Mouse (Mus musculus): ENCODE measurements around the gene Actn3. TPM values are rescaled to one million over a fixed set of nuclear protein-coding genes. Genes with fewer than 3 reads are reported as not detected.
A peak's percentile ranks its signal among the peaks of the same experiment; 100 is the strongest.

Gene Actn3
- polyA plus RNA-seq, 1 experiment from 2014 or later = 2.9 TPM

- Histone ChIP-seq H3K27me3 (ENCODE audit: control insufficient read depth, insufficient read depth, low read length) (no peaks in the 10 kb centered on the region; the same call in 1 of the 2 replicates), H3K9ac (no peak overlapping the region), H3K9me3 (ENCODE audit: control insufficient read depth, low read length) (no peaks in the 10 kb centered on the region), H3K27ac (no peak overlapping the region), H3K4me3 (replicated peaks; ENCODE audit: low read length) (no peak overlapping the region), H3K4me2 (replicated peaks) (no peak overlapping the region), H3K36me3 (replicated peaks; ENCODE audit: control insufficient read depth, insufficient read depth) (no peaks in the 10 kb centered on the region), H3K4me1 (replicated peaks; ENCODE audit: control insufficient read depth, insufficient read depth, low read length) (no peaks in the 10 kb centered on the region)
- DNase-seq (ENCODE audit: low spot score) = no peak
- 45% methylated on average over 7 of the region's 7 CpGs for WGBS
- ATAC-seq (ENCODE audit: low FRiP score) = no peak
Measured at GRCm38 (mm10) chr19:4847490-4847889, 30.2 kb downstream of the Actn3 start.

DNA sequence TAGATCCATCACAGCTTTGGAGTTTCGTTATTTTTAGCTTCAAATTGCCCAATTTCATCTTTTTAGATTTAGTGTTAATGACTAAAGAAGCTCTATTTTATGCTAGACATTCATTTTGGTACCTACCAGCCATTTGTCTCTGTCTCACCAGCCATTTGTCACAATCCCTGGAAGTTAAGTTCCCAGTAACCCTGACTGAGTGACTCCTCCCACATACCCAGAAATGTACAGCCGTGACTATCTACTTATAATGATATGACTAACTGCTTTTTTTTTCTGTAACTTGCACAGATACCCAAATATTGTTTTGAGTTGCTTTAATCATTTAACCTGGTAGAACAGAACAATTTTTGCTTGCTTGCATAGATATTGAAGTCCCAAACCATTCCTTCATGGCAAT lies 31.9 kb downstream of the Actn3 start:
- Histone ChIP-seq H3K9me3 (ENCODE audit: control insufficient read depth, low read length) (no peaks in the 10 kb centered on the region), H3K4me2 (replicated peaks) (no peak overlapping the region), H3K27me3 (ENCODE audit: control insufficient read depth, insufficient read depth, low read length) (peaks cover 11% of the 10 kb centered on the region), H3K9ac (no peak overlapping the region), H3K4me3 (replicated peaks; ENCODE audit: low read length) (no peak overlapping the region), H3K27ac (no peak overlapping the region), H3K4me1 (replicated peaks; ENCODE audit: control insufficient read depth, insufficient read depth, low read length) (no peaks in the 10 kb centered on the region), H3K36me3 (replicated peaks; ENCODE audit: control insufficient read depth, insufficient read depth) (no peaks in the 10 kb centered on the region)
- DNase-seq (ENCODE audit: low spot score) (no peak), ATAC-seq (ENCODE audit: low FRiP score) (no peak)
- WGBS = 76% methylated on average over 2 of the region's 2 CpGs

DNA sequence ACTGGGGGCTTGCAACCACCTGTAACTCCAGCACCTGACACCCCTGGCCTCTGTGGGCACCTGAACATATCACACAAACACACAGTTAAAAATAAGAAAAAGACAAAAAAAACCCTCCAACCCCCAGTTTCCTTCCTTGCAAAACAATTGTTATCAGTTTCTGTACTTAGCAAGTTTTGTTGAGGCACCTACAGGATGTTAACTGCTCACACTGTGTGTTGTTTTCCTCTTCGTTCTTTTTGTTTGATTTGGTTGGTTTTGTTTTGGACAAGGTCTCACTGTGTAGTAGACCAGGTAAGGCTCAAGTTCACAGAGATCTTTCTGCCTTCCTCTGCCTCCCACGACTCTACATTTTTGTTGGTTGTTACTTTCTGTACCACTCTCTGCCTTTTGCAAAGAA lies 35.1 kb downstream of the Actn3 start:
- ATAC-seq (ENCODE audit: low FRiP score) (no peak), DNase-seq (ENCODE audit: low spot score) (no peak)
- Histone ChIP-seq H3K36me3 (replicated peaks; ENCODE audit: control insufficient read depth, insufficient read depth) (no peaks in the 10 kb centered on the region), H3K27ac (no peak overlapping the region), H3K4me1 (replicated peaks; ENCODE audit: control insufficient read depth, insufficient read depth, low read length) (peaks cover 15% of the 10 kb centered on the region), H3K9ac (no peak overlapping the region), H3K9me3 (ENCODE audit: control insufficient read depth, low read length) (no peaks in the 10 kb centered on the region), H3K27me3 (ENCODE audit: control insufficient read depth, insufficient read depth, low read length) (peaks cover 23% of the 10 kb centered on the region), H3K4me2 (replicated peaks) (no peak overlapping the region), H3K4me3 (replicated peaks; ENCODE audit: low read length) (no peak overlapping the region)
- 80% methylated on average over 2 of the region's 2 CpGs for WGBS

GRCm38 (mm10) chr19:4840848-4841247 lies 36.9 kb downstream of the Actn3 start:
- Histone ChIP-seq H3K9me3 (ENCODE audit: control insufficient read depth, low read length) (no peaks in the 10 kb centered on the region), H3K9ac (no peak overlapping the region), H3K4me1 (replicated peaks; ENCODE audit: control insufficient read depth, insufficient read depth, low read length) (peaks cover 15% of the 10 kb centered on the region), H3K27ac (no peak overlapping the region), H3K36me3 (replicated peaks; ENCODE audit: control insufficient read depth, insufficient read depth) (no peaks in the 10 kb centered on the region), H3K27me3 (ENCODE audit: control insufficient read depth, insufficient read depth, low read length) (peaks cover 23% of the 10 kb centered on the region), H3K4me2 (replicated peaks) (no peak overlapping the region), H3K4me3 (replicated peaks; ENCODE audit: low read length) (no peak overlapping the region)
- 86% methylated on average over 9 of the region's 9 CpGs for WGBS
- DNase-seq (ENCODE audit: low spot score) (no peak), ATAC-seq (ENCODE audit: low FRiP score) (no peak)

DNA sequence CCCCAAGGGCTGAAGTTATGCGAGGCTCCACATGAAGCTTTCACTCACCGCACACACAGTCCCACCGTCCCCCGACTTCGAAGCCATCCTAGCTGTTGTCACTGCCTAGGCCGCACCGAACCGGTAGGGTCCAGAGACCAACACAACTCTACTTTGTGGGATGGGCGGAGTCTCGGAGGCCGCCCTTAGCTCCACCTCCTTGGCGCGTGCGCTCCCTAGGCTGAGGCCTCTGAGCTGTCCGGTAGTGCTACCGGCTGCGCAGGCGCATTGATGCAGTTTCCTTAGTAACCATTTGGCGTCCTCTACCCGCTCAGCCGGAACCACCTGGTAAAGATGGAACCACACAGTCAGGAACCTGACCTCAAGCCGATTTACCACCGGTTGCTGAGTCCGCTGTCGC lies 38.6 kb downstream of the Actn3 start, which contains the start of the genes Ccs and Ccdc87:
Gene Ccs (minus strand): TSS at position 184 of the 400 bp plus-strand sequence.
Gene Ccdc87 (plus strand): TSS at position 218 of the 400 bp plus-strand sequence.
- peak within 1 kb of the TSS; percentile 98 for H3K4me2 ChIP-seq (replicated peaks)
- H3K27me3 ChIP-seq (ENCODE audit: control insufficient read depth, insufficient read depth, low read length) = peaks cover 23% of the 10 kb centered on the region
- peak within 1 kb of the TSS; percentile 59 for H3K4me3 ChIP-seq (replicated peaks; ENCODE audit: low read length)
- peaks cover 15% of the 10 kb centered on the region for H3K4me1 ChIP-seq (replicated peaks; ENCODE audit: control insufficient read depth, insufficient read depth, low read length)
- DNase-seq (ENCODE audit: low spot score) (peak; percentile 93), ATAC-seq (ENCODE audit: low FRiP score) (peak; percentile 97)
- WGBS = under 1% methylated on average over 25 of the region's 25 CpGs
- no peaks in the 10 kb centered on the region for H3K36me3 ChIP-seq (replicated peaks; ENCODE audit: control insufficient read depth, insufficient read depth)
- peak within 1 kb of the TSS; percentile 65 for H3K9ac ChIP-seq
- no peaks in the 10 kb centered on the region for H3K9me3 ChIP-seq (ENCODE audit: control insufficient read depth, low read length)
- H3K27ac ChIP-seq = no peak within 1 kb of the TSS

DNA sequence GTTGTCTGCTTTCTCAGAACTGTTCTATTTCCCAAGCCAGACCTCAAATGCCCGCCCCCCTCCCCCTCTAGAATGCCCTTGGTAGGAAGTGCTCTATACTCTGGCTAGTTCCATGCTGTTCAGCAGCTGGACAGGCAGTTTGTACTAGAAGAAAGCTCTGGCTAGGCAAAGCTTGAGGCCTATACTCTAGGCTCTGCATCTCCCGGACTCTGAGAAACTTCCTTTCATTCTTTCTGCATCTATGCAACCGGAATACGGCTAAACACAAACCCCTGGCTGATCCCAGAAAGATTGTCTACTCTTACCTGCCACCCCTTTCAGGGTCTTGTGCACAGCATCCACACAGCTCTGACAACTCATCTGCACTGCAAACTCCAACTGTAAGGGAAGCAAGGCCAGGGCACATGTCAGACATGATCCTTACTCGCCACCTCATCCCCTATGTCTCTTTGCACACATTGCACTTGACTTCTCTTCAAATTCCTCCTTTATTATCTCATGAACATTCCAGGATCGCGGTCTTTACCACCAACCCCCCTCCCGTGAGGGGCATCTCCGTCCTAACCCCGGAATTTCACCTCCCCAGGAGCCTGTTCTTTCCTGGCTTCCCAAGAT lies 39.1 kb downstream of the Actn3 start:
- peaks cover 15% of the 10 kb centered on the region for H3K4me1 ChIP-seq (replicated peaks; ENCODE audit: control insufficient read depth, insufficient read depth, low read length)
- H3K27ac ChIP-seq = no peak overlapping the region
- ATAC-seq (ENCODE audit: low FRiP score) = 0 out of 2 replicates have a peak, but pooled peaks have one; percentile 5
- peak overlapping the region; percentile 59 for H3K4me3 ChIP-seq (replicated peaks; ENCODE audit: low read length)
- H3K9ac ChIP-seq = peak overlapping the region; percentile 65
- no peaks in the 10 kb centered on the region for H3K36me3 ChIP-seq (replicated peaks; ENCODE audit: control insufficient read depth, insufficient read depth)
- no peak for DNase-seq (ENCODE audit: low spot score)
- no peaks in the 10 kb centered on the region for H3K9me3 ChIP-seq (ENCODE audit: control insufficient read depth, low read length)
- H3K4me2 ChIP-seq (replicated peaks) = peak overlapping the region; percentile 98
- 33% methylated on average over 10 of the region's 10 CpGs for WGBS
- peaks cover 23% of the 10 kb centered on the region for H3K27me3 ChIP-seq (ENCODE audit: control insufficient read depth, insufficient read depth, low read length)

- ATAC-seq (ENCODE audit: low FRiP score) = no peak
- 93% methylated on average over 6 of the region's 6 CpGs for WGBS
Measured at GRCm38 (mm10) chr19:4837049-4837448, 40.7 kb downstream of the Actn3 start.

GRCm38 (mm10) chr19:4836096-4836495 lies 41.6 kb downstream of the Actn3 start:
- Histone ChIP-seq H3K9ac (no peak overlapping the region), H3K36me3 (replicated peaks; ENCODE audit: control insufficient read depth, insufficient read depth) (peaks cover 9% of the 10 kb centered on the region), H3K4me2 (replicated peaks) (no peak overlapping the region), H3K27me3 (ENCODE audit: control insufficient read depth, insufficient read depth, low read length) (peaks cover 14% of the 10 kb centered on the region), H3K9me3 (ENCODE audit: control insufficient read depth, low read length) (no peaks in the 10 kb centered on the region), H3K4me1 (replicated peaks; ENCODE audit: control insufficient read depth, insufficient read depth, low read length) (peaks cover 15% of the 10 kb centered on the region), H3K27ac (no peak overlapping the region), H3K4me3 (replicated peaks; ENCODE audit: low read length) (no peak overlapping the region)
- ATAC-seq (ENCODE audit: low FRiP score) (no peak), DNase-seq (ENCODE audit: low spot score) (no peak)
- WGBS = 77% methylated on average over 2 of the region's 2 CpGs

More at GRCm38 (mm10) chr19:4837049-4837448, 40.7 kb downstream of the Actn3 start:
- DNase-seq (ENCODE audit: low spot score) = no peak
- no peak overlapping the region for H3K4me3 ChIP-seq (replicated peaks; ENCODE audit: low read length)
- H3K27me3 ChIP-seq (ENCODE audit: control insufficient read depth, insufficient read depth, low read length) = peaks cover 23% of the 10 kb centered on the region
- peaks cover 15% of the 10 kb centered on the region for H3K4me1 ChIP-seq (replicated peaks; ENCODE audit: control insufficient read depth, insufficient read depth, low read length)
- H3K4me2 ChIP-seq (replicated peaks) = no peak overlapping the region
- H3K36me3 ChIP-seq (replicated peaks; ENCODE audit: control insufficient read depth, insufficient read depth) = peaks cover 9% of the 10 kb centered on the region; the same call in 1 of the 2 replicates
- H3K9ac ChIP-seq = no peak overlapping the region
- no peaks in the 10 kb centered on the region for H3K9me3 ChIP-seq (ENCODE audit: control insufficient read depth, low read length)
- no peak overlapping the region for H3K27ac ChIP-seq

DNA sequence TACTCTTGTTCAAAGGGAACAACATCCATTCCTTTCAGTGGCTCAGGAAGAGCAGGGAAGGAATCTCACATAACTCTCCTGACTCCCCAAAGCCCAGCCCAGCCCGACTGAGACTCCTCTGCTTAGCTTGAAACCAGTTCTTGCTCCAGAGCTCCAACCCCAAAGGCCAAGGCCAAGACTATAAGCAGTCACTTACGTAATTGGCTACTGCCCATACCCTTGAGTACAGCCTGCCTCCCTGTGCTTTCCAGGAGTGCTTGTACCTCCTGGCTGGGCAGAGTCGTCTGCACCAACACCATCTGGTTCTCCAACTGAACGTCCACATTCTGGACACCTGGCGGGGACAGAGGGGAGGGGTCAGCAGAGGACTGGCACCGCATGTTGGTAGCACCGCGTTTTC lies 43.7 kb downstream of the Actn3 start:
- no peaks in the 10 kb centered on the region for H3K27me3 ChIP-seq (ENCODE audit: control insufficient read depth, insufficient read depth, low read length)
- H3K36me3 ChIP-seq (replicated peaks; ENCODE audit: control insufficient read depth, insufficient read depth) = peaks cover 12% of the 10 kb centered on the region
- no peak for ATAC-seq (ENCODE audit: low FRiP score)
- no peak for DNase-seq (ENCODE audit: low spot score)
- H3K27ac ChIP-seq = no peak overlapping the region
- peaks cover 10% of the 10 kb centered on the region; the same call in 1 of the 2 replicates for H3K4me1 ChIP-seq (replicated peaks; ENCODE audit: control insufficient read depth, insufficient read depth, low read length)
- no peak overlapping the region for H3K4me3 ChIP-seq (replicated peaks; ENCODE audit: low read length)
- 92% methylated on average over 8 of the region's 8 CpGs for WGBS
- H3K9ac ChIP-seq = no peak overlapping the region
- no peak overlapping the region for H3K4me2 ChIP-seq (replicated peaks)
- H3K9me3 ChIP-seq (ENCODE audit: control insufficient read depth, low read length) = no peaks in the 10 kb centered on the region

Measured in hindbrain, embryonic 14.5 days (tissue).